Comparison of ENCODE assay signal across 31 mouse cellular contexts in the genomic region with DNA sequence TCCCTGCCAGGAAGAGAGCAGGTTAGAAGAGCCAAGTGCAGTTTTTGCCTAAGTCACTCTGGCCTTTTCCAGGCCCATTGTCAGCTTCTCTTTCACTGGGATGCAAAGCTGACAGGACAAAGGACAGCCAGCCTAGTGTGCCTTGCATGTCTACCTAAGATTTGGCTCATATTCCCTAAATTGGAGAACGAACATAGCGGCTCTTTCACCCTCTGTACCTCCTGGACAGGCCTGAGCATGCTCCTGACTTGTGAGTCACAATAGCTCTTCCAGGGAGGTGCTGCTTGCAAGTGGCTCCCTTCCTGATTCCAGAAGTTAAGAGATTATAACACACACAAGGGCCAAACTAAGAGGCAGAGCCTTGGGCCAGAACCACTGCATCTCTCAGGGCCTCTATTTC.
DNase-seq lines count a peak whose midpoint lies in the region; ATAC-seq and TF ChIP-seq lines count a peak whose summit lies in the region.
"Had no signal": no experiment of that assay in that cellular context is flagged by ENCODE, and none has a peak within 500 bp of the region (broad histone marks: within the 10 kb centered on the region; RNA-seq: fewer than 3 reads in every experiment).

No protein-coding gene starts in this region.

- no peak overlapping the region for H3K4me3 ChIP-seq in midbrain, embryonic 11.5 days (ENCODE audit: low read depth, low read length)
- no peak overlapping the region for H3K4me3 ChIP-seq in midbrain, embryonic 13.5 days (replicated peaks)
- H3K4me3 ChIP-seq in ES-Bruce4 (ENCODE audit: low read depth, low read length) = no peak overlapping the region
- H3K4me3 ChIP-seq in embryonic fibroblast, embryonic 13.5 days (ENCODE audit: insufficient read depth, low read length) = no peak overlapping the region
- no peak overlapping the region for H3K4me3 ChIP-seq in left cerebral cortex, adult 2 months
- no peak overlapping the region for H3K4me3 ChIP-seq in forebrain, embryonic 11.5 days (ENCODE audit: low read depth, low read length)
- H3K4me3 ChIP-seq: embryonic facial prominence, embryonic 15.5 days; forebrain, embryonic 12.5 days; heart, embryonic 12.5 days; limb, embryonic 13.5 days; lung, embryonic 15.5 days; midbrain, embryonic 15.5 days; stomach, embryonic 15.5 days had no signal

- no peak for TF ChIP-seq POLR2A in ES-Bruce4 (IDR thresholded peaks at IDR 0.05; ENCODE audit: insufficient read depth, low read length)
- no peak for TF ChIP-seq POLR2A in embryonic fibroblast, embryonic 13.5 days (IDR thresholded peaks at IDR 0.05; ENCODE audit: low read depth, low read length)

- no peak overlapping the region for H3K27ac ChIP-seq in midbrain, embryonic 11.5 days (ENCODE audit: low read depth, low read length)
- no peak overlapping the region for H3K27ac ChIP-seq in midbrain, embryonic 13.5 days
- peak overlapping the region; percentile 43 for H3K27ac ChIP-seq in ES-Bruce4 (ENCODE audit: insufficient read depth, low read length)
- H3K27ac ChIP-seq in embryonic fibroblast, embryonic 13.5 days (ENCODE audit: insufficient read depth, low read length) = 0 out of 2 replicates have a peak overlapping the region, but pooled peaks have one; percentile 12
- no peak overlapping the region for H3K27ac ChIP-seq in left cerebral cortex, adult 2 months
- H3K27ac ChIP-seq in forebrain, embryonic 11.5 days (ENCODE audit: low read depth, low read length) = no peak overlapping the region
- H3K27ac ChIP-seq: embryonic facial prominence, embryonic 15.5 days; forebrain, embryonic 12.5 days; limb, embryonic 13.5 days; lung, embryonic 15.5 days; midbrain, embryonic 15.5 days; stomach, embryonic 15.5 days had no signal

- WGBS in midbrain, embryonic 11.5 days = 40% methylated on average over 2 of the region's 2 CpGs
- WGBS in midbrain, embryonic 13.5 days = 37% methylated on average over 2 of the region's 2 CpGs
- WGBS in forebrain, embryonic 11.5 days = 46% methylated on average over 2 of the region's 2 CpGs

- peak; percentile 57; the same call in 1 of the 2 replicates for TF ChIP-seq EP300 in ES-Bruce4 (IDR thresholded peaks at IDR 0.05; ENCODE audit: insufficient read depth, low read depth, low read length)

- peaks cover 7% of the 10 kb centered on the region; the same call in 1 of the 2 replicates for H3K4me1 ChIP-seq in midbrain, embryonic 11.5 days (ENCODE audit: control insufficient read depth, insufficient read depth, low read length)
- H3K4me1 ChIP-seq in midbrain, embryonic 13.5 days (replicated peaks) = 0 out of 2 replicates have a peak, but pooled peaks cover 6% of the 10 kb centered on the region
- H3K4me1 ChIP-seq in ES-Bruce4 (ENCODE audit: control insufficient read depth, insufficient read depth, low read length) = peaks cover 2% of the 10 kb centered on the region
- H3K4me1 ChIP-seq in embryonic fibroblast, embryonic 13.5 days (ENCODE audit: control insufficient read depth, insufficient read depth, low read length) = 0 out of 2 replicates have a peak, but pooled peaks cover 2% of the 10 kb centered on the region
- H3K4me1 ChIP-seq in forebrain, embryonic 11.5 days (replicated peaks; ENCODE audit: control insufficient read depth, insufficient read depth, low read length) = no peaks in the 10 kb centered on the region
- H3K4me1 ChIP-seq: embryonic facial prominence, embryonic 15.5 days; heart, embryonic 12.5 days; limb, embryonic 13.5 days; lung, embryonic 15.5 days; midbrain, embryonic 15.5 days; stomach, embryonic 15.5 days had no signal

- intact Hi-C loops in left cerebral cortex, adult 2 months (cut with DNase I) = no loop called here

- no peaks in the 10 kb centered on the region for H3K27me3 ChIP-seq in midbrain, embryonic 11.5 days (ENCODE audit: control insufficient read depth, insufficient read depth, low read length)
- H3K27me3 ChIP-seq in midbrain, embryonic 13.5 days = no peaks in the 10 kb centered on the region
- H3K27me3 ChIP-seq in ES-Bruce4 (ENCODE audit: control insufficient read depth, insufficient read depth, low read length, poor library complexity, severe bottlenecking) = no peaks in the 10 kb centered on the region
- no peaks in the 10 kb centered on the region for H3K27me3 ChIP-seq in forebrain, embryonic 11.5 days (ENCODE audit: control insufficient read depth, insufficient read depth, low read length)
- H3K27me3 ChIP-seq: embryonic facial prominence, embryonic 15.5 days; forebrain, embryonic 12.5 days; heart, embryonic 12.5 days; limb, embryonic 13.5 days; lung, embryonic 15.5 days; midbrain, embryonic 15.5 days; Patski; stomach, embryonic 15.5 days had no signal

- DNase-seq in heart, adult 11 months = peak; percentile 66
- no peak for DNase-seq in heart, adult 8-10 months (ENCODE audit: low spot score)
- no peak for DNase-seq in midbrain, embryonic 11.5 days (ENCODE audit: low spot score, missing footprints)
- DNase-seq in left cerebral cortex, adult 2 months (ENCODE audit: extremely low spot score in 1 of 2, low spot score in 2 of 2) = no peak
- DNase-seq in forebrain, embryonic 11.5 days (ENCODE audit: low spot score) = no peak
- DNase-seq: adrenal gland, postnatal 10 days; B cell, adult 2 months; cerebellum, adult 9-10 months; cerebellum, postnatal 36 days; gastrocnemius, postnatal 14 days; heart, adult 18-20 months; heart, postnatal 4 days; kidney, adult 9 months; kidney, postnatal 10 days; lung, postnatal 36 days; right cerebral cortex, postnatal 25 days; thymus, adult 18-20 months; thymus, postnatal 25 days had no signal

- peak overlapping the region; percentile 34; the same call in 1 of the 2 replicates for H3K9ac ChIP-seq in midbrain, embryonic 11.5 days (ENCODE audit: low read length)
- no peak overlapping the region for H3K9ac ChIP-seq in midbrain, embryonic 13.5 days (replicated peaks)
- no peak overlapping the region for H3K9ac ChIP-seq in ES-Bruce4 (ENCODE audit: low read depth, poor library complexity, severe bottlenecking)
- H3K9ac ChIP-seq in forebrain, embryonic 11.5 days (ENCODE audit: low read length) = no peak overlapping the region
- H3K9ac ChIP-seq: embryonic facial prominence, embryonic 15.5 days; forebrain, embryonic 12.5 days; heart, embryonic 12.5 days; limb, embryonic 13.5 days; lung, embryonic 15.5 days; midbrain, embryonic 15.5 days; stomach, embryonic 15.5 days had no signal

- no peak overlapping the region for H3K4me2 ChIP-seq in midbrain, embryonic 11.5 days
- no peak overlapping the region for H3K4me2 ChIP-seq in midbrain, embryonic 13.5 days (replicated peaks)
- no peak overlapping the region for H3K4me2 ChIP-seq in forebrain, embryonic 11.5 days (ENCODE audit: low read depth, low read length, severe bottlenecking)
- H3K4me2 ChIP-seq: embryonic facial prominence, embryonic 15.5 days; forebrain, embryonic 12.5 days; heart, embryonic 12.5 days; limb, embryonic 13.5 days; liver, embryonic 11.5 days; lung, embryonic 15.5 days; midbrain, embryonic 15.5 days; stomach, embryonic 15.5 days had no signal

- ATAC-seq in midbrain, embryonic 11.5 days (ENCODE audit: low FRiP score) = no peak
- ATAC-seq in midbrain, embryonic 13.5 days = no peak
- ATAC-seq in forebrain, embryonic 11.5 days (replicated peaks; ENCODE audit: low FRiP score) = no peak
- ATAC-seq: intestine, postnatal 0 days; midbrain, embryonic 15.5 days; Patski had no signal

- TF ChIP-seq CTCF in ES-Bruce4 (IDR thresholded peaks at IDR 0.05; ENCODE audit: low read depth, low read length) = no peak
- TF ChIP-seq CTCF in embryonic fibroblast, embryonic 13.5 days (IDR thresholded peaks at IDR 0.05; ENCODE audit: borderline replicate concordance, insufficient read depth, low read length) = no peak
- TF ChIP-seq CTCF in left cerebral cortex, adult 2 months (IDR thresholded peaks at IDR 0.05) = no peak

- no peaks in the 10 kb centered on the region for H3K36me3 ChIP-seq in midbrain, embryonic 11.5 days (ENCODE audit: control insufficient read depth, insufficient read depth, low read length)
- no peaks in the 10 kb centered on the region for H3K36me3 ChIP-seq in midbrain, embryonic 13.5 days
- no peaks in the 10 kb centered on the region for H3K36me3 ChIP-seq in ES-Bruce4 (ENCODE audit: control insufficient read depth, insufficient read depth, low read length, poor library complexity, severe bottlenecking)
- H3K36me3 ChIP-seq in forebrain, embryonic 11.5 days (ENCODE audit: control insufficient read depth, insufficient read depth, low read length) = no peaks in the 10 kb centered on the region
- H3K36me3 ChIP-seq: embryonic facial prominence, embryonic 15.5 days; forebrain, embryonic 12.5 days; heart, embryonic 12.5 days; limb, embryonic 13.5 days; lung, embryonic 15.5 days; midbrain, embryonic 15.5 days; stomach, embryonic 15.5 days had no signal

- no peaks in the 10 kb centered on the region for H3K9me3 ChIP-seq in midbrain, embryonic 11.5 days (ENCODE audit: control insufficient read depth, low read length)
- H3K9me3 ChIP-seq in midbrain, embryonic 13.5 days = no peaks in the 10 kb centered on the region
- H3K9me3 ChIP-seq in ES-Bruce4 (replicated peaks; ENCODE audit: control insufficient read depth, insufficient read depth, low read length, poor library complexity, severe bottlenecking) = no peaks in the 10 kb centered on the region; the same call in 1 of the 2 replicates
- H3K9me3 ChIP-seq in forebrain, embryonic 11.5 days (ENCODE audit: control insufficient read depth, low read length) = no peaks in the 10 kb centered on the region
- H3K9me3 ChIP-seq: embryonic facial prominence, embryonic 15.5 days; forebrain, embryonic 12.5 days; heart, embryonic 12.5 days; limb, embryonic 13.5 days; lung, embryonic 15.5 days; midbrain, embryonic 15.5 days; stomach, embryonic 15.5 days had no signal

Comparison
In these comparisons a context has a peak if more than half of its experiments do, and no peak if none do; other contexts are left out.
1. H3K27ac ChIP-seq: peak in ES-Bruce4 (single experiment) and embryonic fibroblast, embryonic 13.5 days (single experiment); none in midbrain, embryonic 11.5 days (single experiment), midbrain, embryonic 13.5 days (single experiment), left cerebral cortex, adult 2 months (single experiment) and forebrain, embryonic 11.5 days (single experiment).